Mouse (Mus musculus): ENCODE measurements at regions not wholly inside any gene's neighbourhood (a gene's known extent, or its start where the extent isn't known, plus 50 kb on each side); places are given as distances from the start of the nearest gene placed in this dataset.
A peak's percentile ranks its signal among the peaks of the same experiment; 100 is the strongest.

DNA sequence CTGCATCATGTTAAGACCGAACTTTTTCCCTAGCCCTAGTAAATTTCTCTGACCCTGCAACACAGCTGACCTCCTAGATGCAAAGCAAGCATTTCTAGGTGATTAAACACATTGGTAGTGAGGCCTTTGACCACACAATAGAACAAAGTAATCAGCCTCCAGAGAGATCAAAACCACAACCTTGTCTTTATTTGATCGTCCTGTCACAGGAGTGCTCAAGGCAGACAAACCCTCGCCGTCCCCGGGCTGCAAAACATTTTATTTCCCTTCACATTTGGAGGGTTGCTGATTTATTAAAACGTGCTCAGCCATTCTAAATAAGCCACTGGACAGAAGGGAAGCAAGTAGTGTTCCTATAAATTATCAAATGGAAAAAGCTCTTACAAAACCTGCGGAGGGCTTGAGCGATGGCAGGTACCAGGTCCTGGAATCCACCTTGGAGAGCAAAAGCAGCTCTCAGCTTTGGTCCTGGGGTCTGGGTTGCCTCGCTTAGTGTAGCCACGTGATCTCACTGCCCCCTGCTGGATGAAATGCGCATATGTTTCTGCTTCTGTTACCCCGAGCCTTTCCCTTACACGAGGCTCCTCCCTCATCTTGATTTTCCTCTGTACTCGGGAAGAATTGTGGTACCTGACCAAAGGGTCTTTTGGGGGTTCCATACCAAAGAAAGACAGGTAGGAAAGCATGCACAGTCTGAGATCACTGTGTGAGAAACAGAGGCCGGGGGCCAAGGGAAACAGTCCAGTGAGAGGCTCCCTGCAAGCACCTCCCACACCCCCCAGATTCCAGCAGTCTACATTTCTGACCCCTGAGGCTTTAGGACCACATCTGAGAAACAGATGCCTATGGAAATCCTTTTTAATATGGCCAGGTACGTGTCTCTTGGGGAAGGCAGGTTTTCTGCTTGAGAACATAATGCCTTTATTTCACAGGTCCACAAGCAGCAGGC, 357.6 kb upstream of the Pkdcc start:
- H3K9ac ChIP-seq: 0 out of 2 replicates have a peak overlapping the region, but pooled peaks have one; percentile 26
- H3K4me2 ChIP-seq (ENCODE audit: low read depth): peak overlapping the region; percentile 44
- peak; percentile 98 for TF ChIP-seq CTCF (IDR thresholded peaks at IDR 0.05; ENCODE audit: low read depth)
- no peaks in the 10 kb centered on the region for H3K36me3 ChIP-seq (ENCODE audit: insufficient read depth)
- H3K4me1 ChIP-seq (ENCODE audit: insufficient read depth): no peaks in the 10 kb centered on the region
- ATAC-seq (peak; percentile 97), DNase-seq (peak; percentile 93)
- peak overlapping the region; percentile 16; the same call in 1 of the 2 replicates for H3K4me3 ChIP-seq (ENCODE audit: low read depth, low read length)
- H3K9me3 ChIP-seq (ENCODE audit: low read length): no peaks in the 10 kb centered on the region
- H3K27ac ChIP-seq (ENCODE audit: low read depth, low read length): peak overlapping the region; percentile 62; the same call in 1 of the 2 replicates
- H3K27me3 ChIP-seq (ENCODE audit: insufficient read depth, low read length): no peaks in the 10 kb centered on the region
- 8% methylated on average over 16 of the region's 16 CpGs for WGBS

DNA sequence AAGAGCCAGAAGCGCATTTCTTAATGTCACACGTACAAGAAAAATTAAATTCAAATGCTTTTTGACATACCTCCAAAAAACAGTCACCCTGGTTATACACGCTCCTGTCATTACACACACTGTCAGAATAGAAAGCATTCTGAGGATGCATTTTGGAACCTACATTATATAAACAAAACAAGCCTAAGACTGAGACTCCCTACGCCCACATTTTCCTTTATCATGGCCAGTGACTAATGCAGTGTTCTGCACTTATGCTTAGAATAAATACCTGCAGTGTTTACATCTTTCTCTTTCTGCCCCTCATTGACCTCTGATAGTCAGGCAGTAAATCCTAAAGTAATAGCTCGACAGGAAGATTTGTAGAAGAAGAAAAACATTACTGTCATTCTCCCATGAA, 354.7 kb upstream of the Pkdcc start:
- WGBS: 60% methylated on average over 5 of the region's 5 CpGs
- H3K27ac ChIP-seq (ENCODE audit: low read depth, low read length): no peak overlapping the region
- no peak overlapping the region for H3K4me2 ChIP-seq (ENCODE audit: low read depth)
- ATAC-seq: no peak
- H3K36me3 ChIP-seq (ENCODE audit: insufficient read depth): no peaks in the 10 kb centered on the region
- no peak for TF ChIP-seq CTCF (IDR thresholded peaks at IDR 0.05; ENCODE audit: low read depth)
- no peak for DNase-seq
- H3K9me3 ChIP-seq (ENCODE audit: low read length): no peaks in the 10 kb centered on the region
- no peak overlapping the region for H3K9ac ChIP-seq
- H3K4me1 ChIP-seq (ENCODE audit: insufficient read depth): no peaks in the 10 kb centered on the region
- H3K4me3 ChIP-seq (ENCODE audit: low read depth, low read length): no peak overlapping the region
- H3K27me3 ChIP-seq (ENCODE audit: insufficient read depth, low read length): no peaks in the 10 kb centered on the region

DNA sequence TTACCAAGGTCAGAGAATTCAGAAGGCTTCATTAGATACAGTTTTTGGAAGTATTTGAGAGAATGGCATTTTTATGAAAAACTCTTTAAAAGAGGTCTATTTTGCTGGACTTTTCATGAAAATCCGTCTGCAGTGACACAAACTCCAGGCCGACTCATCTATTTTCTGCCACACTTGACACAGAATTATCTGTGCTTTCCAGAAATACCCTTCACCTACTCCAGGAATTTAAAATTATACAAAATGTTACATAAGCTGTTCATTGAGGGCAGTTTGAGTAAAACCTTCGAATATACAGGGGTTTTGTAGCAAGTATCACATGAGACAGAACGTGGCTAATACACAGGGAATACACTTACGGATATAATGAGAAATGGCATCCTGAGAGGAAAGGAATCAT, 354.1 kb upstream of the Pkdcc start:
- H3K9ac ChIP-seq: no peak overlapping the region
- no peak overlapping the region for H3K4me2 ChIP-seq (ENCODE audit: low read depth)
- H3K27me3 ChIP-seq (ENCODE audit: insufficient read depth, low read length): no peaks in the 10 kb centered on the region
- no peak for TF ChIP-seq CTCF (IDR thresholded peaks at IDR 0.05; ENCODE audit: low read depth)
- no peak overlapping the region for H3K4me3 ChIP-seq (ENCODE audit: low read depth, low read length)
- no peak overlapping the region for H3K27ac ChIP-seq (ENCODE audit: low read depth, low read length)
- H3K36me3 ChIP-seq (ENCODE audit: insufficient read depth): no peaks in the 10 kb centered on the region
- no peaks in the 10 kb centered on the region for H3K9me3 ChIP-seq (ENCODE audit: low read length)
- no peak for DNase-seq
- no peak for ATAC-seq
- H3K4me1 ChIP-seq (ENCODE audit: insufficient read depth): no peaks in the 10 kb centered on the region
- 81% methylated on average over 5 of the region's 5 CpGs for WGBS

DNA sequence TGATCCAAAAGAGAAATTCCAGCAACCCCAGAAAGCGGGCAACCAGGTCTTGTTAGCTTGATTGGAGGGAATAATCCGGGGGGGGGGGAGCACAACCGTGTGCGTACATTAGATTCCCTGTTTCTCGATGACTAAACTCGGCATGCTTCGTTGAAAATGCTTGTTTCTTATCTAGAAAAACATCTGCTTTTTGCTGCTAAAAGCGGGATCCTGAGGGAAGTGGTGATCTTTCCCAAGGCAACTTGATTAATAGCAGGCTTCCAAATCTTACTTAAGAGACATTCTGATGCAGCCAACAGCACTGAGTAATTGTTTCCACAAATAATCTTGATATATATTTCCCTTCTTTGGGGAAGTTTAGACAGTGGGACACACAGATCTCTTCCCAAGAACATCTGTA, 338.0 kb upstream of the Pkdcc start:
- Histone ChIP-seq H3K36me3 (ENCODE audit: insufficient read depth) (no peaks in the 10 kb centered on the region), H3K9me3 (ENCODE audit: low read length) (no peaks in the 10 kb centered on the region), H3K27me3 (ENCODE audit: insufficient read depth, low read length) (no peaks in the 10 kb centered on the region), H3K9ac (no peak overlapping the region), H3K4me1 (ENCODE audit: insufficient read depth) (no peaks in the 10 kb centered on the region), H3K27ac (ENCODE audit: low read depth, low read length) (no peak overlapping the region), H3K4me2 (ENCODE audit: low read depth) (no peak overlapping the region), H3K4me3 (ENCODE audit: low read depth, low read length) (no peak overlapping the region)
- DNase-seq (no peak), ATAC-seq (no peak)
- 91% methylated on average over 8 of the region's 8 CpGs for WGBS
- no peak for TF ChIP-seq CTCF (IDR thresholded peaks at IDR 0.05; ENCODE audit: low read depth)

DNA sequence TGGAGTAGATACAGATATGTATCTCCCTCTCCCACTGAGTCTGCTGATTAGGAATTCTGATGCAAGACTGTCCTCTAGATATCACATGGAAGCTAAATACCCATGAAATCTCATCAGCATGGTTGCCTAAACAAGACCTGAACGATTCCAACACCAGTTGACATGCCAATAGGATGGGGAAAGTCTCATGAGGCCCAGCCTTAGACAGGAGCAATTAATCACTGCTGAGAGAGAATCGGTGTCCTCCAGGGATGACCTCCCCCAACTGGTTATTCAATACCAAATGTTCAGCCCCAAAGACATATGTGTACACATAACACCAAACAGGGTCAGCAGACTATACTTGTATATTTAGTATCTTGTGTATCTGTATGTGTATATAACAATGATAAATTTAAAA, 314.5 kb upstream of the Pkdcc start:
- no peak for TF ChIP-seq CTCF (IDR thresholded peaks at IDR 0.05; ENCODE audit: low read depth)
- no peaks in the 10 kb centered on the region for H3K4me1 ChIP-seq (ENCODE audit: insufficient read depth)
- H3K9ac ChIP-seq: no peak overlapping the region
- ATAC-seq: no peak
- H3K4me3 ChIP-seq (ENCODE audit: low read depth, low read length): no peak overlapping the region
- no peak for DNase-seq
- WGBS: 74% methylated on average over 2 of the region's 2 CpGs
- H3K9me3 ChIP-seq (ENCODE audit: low read length): no peaks in the 10 kb centered on the region
- no peaks in the 10 kb centered on the region for H3K27me3 ChIP-seq (ENCODE audit: insufficient read depth, low read length)
- H3K4me2 ChIP-seq (ENCODE audit: low read depth): no peak overlapping the region
- no peaks in the 10 kb centered on the region for H3K36me3 ChIP-seq (ENCODE audit: insufficient read depth)
- no peak overlapping the region for H3K27ac ChIP-seq (ENCODE audit: low read depth, low read length)

DNA sequence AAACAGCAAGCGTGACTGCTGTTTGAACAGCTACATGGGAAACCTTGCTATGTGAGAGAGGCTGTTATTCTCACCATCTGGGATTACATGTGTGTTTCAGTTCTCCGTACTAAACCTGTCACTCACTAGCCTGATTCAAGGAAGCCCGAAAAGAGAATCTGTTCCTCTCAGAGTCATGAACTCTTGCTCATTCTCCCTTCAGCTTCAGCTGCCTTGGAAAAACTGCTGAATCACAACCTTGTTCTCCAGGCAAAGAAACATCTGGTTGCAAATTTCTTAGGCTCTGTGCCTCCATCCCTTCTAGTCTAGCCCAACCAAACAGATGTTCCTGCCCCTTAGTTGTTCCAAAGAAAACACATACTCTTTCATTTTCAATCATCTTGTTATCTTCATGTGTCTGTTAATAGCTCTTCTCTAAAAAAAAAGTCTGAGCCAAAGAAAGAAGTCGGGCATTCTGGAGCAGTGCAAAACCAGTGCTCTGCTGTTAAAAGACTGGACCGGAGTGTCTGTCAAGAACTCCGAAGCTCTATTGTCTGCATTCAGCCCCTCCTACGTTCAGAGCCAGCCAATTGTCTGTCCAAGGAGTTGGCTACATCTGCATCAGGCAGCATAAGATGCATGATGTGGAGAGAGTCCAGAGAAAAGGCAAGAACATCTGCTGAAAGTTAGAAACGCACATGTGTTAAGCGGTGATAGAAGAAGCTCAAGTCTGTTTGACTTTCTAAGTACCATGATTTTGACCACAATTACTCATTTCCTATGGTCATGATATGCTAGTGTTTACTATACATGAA, 313.8 kb upstream of the Pkdcc start:
- Histone ChIP-seq H3K4me3 (ENCODE audit: low read depth, low read length) (no peak overlapping the region), H3K27ac (ENCODE audit: low read depth, low read length) (no peak overlapping the region), H3K9ac (no peak overlapping the region), H3K4me1 (ENCODE audit: insufficient read depth) (no peaks in the 10 kb centered on the region), H3K36me3 (ENCODE audit: insufficient read depth) (no peaks in the 10 kb centered on the region), H3K4me2 (ENCODE audit: low read depth) (no peak overlapping the region), H3K9me3 (ENCODE audit: low read length) (no peaks in the 10 kb centered on the region), H3K27me3 (ENCODE audit: insufficient read depth, low read length) (no peaks in the 10 kb centered on the region)
- peak; percentile 76 for ATAC-seq
- peak; percentile 45 for DNase-seq
- WGBS: 55% methylated on average over 9 of the region's 9 CpGs
- no peak for TF ChIP-seq CTCF (IDR thresholded peaks at IDR 0.05; ENCODE audit: low read depth)

DNA sequence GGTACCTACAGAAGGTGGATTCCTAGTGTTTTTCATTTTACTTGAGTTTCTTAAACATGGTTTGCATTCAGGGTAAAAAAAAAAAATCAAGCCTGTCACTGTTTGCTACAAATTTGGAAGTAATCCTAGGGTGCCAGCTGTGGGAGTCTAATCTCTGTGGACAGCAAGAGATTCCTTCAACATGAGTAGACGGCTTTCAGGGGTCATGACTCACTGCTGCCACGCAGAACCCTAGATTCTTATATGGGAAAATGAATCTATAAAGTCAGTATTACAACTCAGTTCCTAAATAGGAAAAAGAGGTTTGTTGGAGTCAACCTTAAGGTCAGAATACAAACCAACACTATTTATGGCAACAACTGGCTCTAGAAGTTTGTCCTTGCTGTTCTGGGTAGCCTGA, 310.1 kb upstream of the Pkdcc start:
- H3K27ac ChIP-seq (ENCODE audit: low read depth, low read length): no peak overlapping the region
- WGBS: 90% methylated on average over 2 of the region's 2 CpGs
- no peak overlapping the region for H3K4me2 ChIP-seq (ENCODE audit: low read depth)
- H3K9me3 ChIP-seq (ENCODE audit: low read length): no peaks in the 10 kb centered on the region
- ATAC-seq (no peak), DNase-seq (no peak)
- H3K9ac ChIP-seq: no peak overlapping the region
- no peaks in the 10 kb centered on the region for H3K36me3 ChIP-seq (ENCODE audit: insufficient read depth)
- no peak overlapping the region for H3K4me3 ChIP-seq (ENCODE audit: low read depth, low read length)
- no peak for TF ChIP-seq CTCF (IDR thresholded peaks at IDR 0.05; ENCODE audit: low read depth)
- H3K27me3 ChIP-seq (ENCODE audit: insufficient read depth, low read length): no peaks in the 10 kb centered on the region
- no peaks in the 10 kb centered on the region for H3K4me1 ChIP-seq (ENCODE audit: insufficient read depth)

All from forebrain, postnatal 0 days (tissue).